Mouse (Mus musculus): ENCODE measurements around the gene Ppp1r9a. TPM values are rescaled to one million over a fixed set of nuclear protein-coding genes. Genes with fewer than 3 reads are reported as not detected.
A peak's percentile ranks its signal among the peaks of the same experiment; 100 is the strongest.

Ppp1r9a gene
- total RNA-seq, 2 experiments from 2014 or later = 1.8 to 2.0 TPM

- TF ChIP-seq CTCF (IDR thresholded peaks at IDR 0.05) = no peak
- intact Hi-C loops (cut with DNase I) = no loop called here
- H3K27ac ChIP-seq = no peak overlapping the region
- DNase-seq = no peak
- H3K4me3 ChIP-seq = no peak overlapping the region
These were observed 70.1 kb downstream of the Ppp1r9a start for GRCm38 (mm10) chr6:4972808-4973207.

GRCm38 (mm10) chr6:4973337-4973736, 70.6 kb downstream of the Ppp1r9a start:
- Histone ChIP-seq H3K27ac (no peak overlapping the region), H3K4me3 (no peak overlapping the region)
- intact Hi-C loops (cut with DNase I) = no loop called here
- no peak for TF ChIP-seq CTCF (IDR thresholded peaks at IDR 0.05)
- DNase-seq = no peak

GRCm38 (mm10) chr6:4977515-4977914, 74.8 kb downstream of the Ppp1r9a start:
- no peak for TF ChIP-seq CTCF (IDR thresholded peaks at IDR 0.05)
- DNase-seq = no peak
- Histone ChIP-seq H3K27ac (no peak overlapping the region), H3K4me3 (no peak overlapping the region)
- intact Hi-C loops (cut with DNase I) = no loop called here

GRCm38 (mm10) chr6:4978249-4978648, 75.5 kb downstream of the Ppp1r9a start:
- H3K27ac ChIP-seq = no peak overlapping the region
- no peak overlapping the region for H3K4me3 ChIP-seq
- intact Hi-C loops (cut with DNase I) = no loop called here
- TF ChIP-seq CTCF (IDR thresholded peaks at IDR 0.05) = no peak
- DNase-seq = no peak

- DNase-seq = no peak
- Histone ChIP-seq H3K27ac (no peak overlapping the region), H3K4me3 (no peak overlapping the region)
- TF ChIP-seq CTCF (IDR thresholded peaks at IDR 0.05) = no peak
- intact Hi-C loops (cut with DNase I) = no loop called here
These were observed 76.2 kb downstream of the Ppp1r9a start for GRCm38 (mm10) chr6:4978897-4979296.

GRCm38 (mm10) chr6:4980113-4980512, 77.4 kb downstream of the Ppp1r9a start:
- intact Hi-C loops (cut with DNase I) = no loop called here
- TF ChIP-seq CTCF (IDR thresholded peaks at IDR 0.05) = no peak
- no peak for DNase-seq
- H3K4me3 ChIP-seq = no peak overlapping the region
- H3K27ac ChIP-seq = no peak overlapping the region

- Histone ChIP-seq H3K4me3 (no peak overlapping the region), H3K27ac (no peak overlapping the region)
- TF ChIP-seq CTCF (IDR thresholded peaks at IDR 0.05) = no peak; the same call in 1 of the 2 replicates
- no peak for DNase-seq
- intact Hi-C loops (cut with DNase I) = no loop called here
These were observed 80.0 kb downstream of the Ppp1r9a start for GRCm38 (mm10) chr6:4982686-4983162.

- no peak overlapping the region for H3K4me3 ChIP-seq
- TF ChIP-seq CTCF (IDR thresholded peaks at IDR 0.05) = no peak
- intact Hi-C loops (cut with DNase I) = no loop called here
- no peak overlapping the region for H3K27ac ChIP-seq
- no peak for DNase-seq
These were observed 83.0 kb downstream of the Ppp1r9a start for GRCm38 (mm10) chr6:4985668-4986067.

GRCm38 (mm10) chr6:4987084-4987483, 84.4 kb downstream of the Ppp1r9a start:
- no peak overlapping the region for H3K27ac ChIP-seq
- no peak for DNase-seq
- no peak overlapping the region for H3K4me3 ChIP-seq
- TF ChIP-seq CTCF (IDR thresholded peaks at IDR 0.05) = no peak
- intact Hi-C loops (cut with DNase I) = no loop called here

GRCm38 (mm10) chr6:4988688-4989087, 86.0 kb downstream of the Ppp1r9a start:
- Histone ChIP-seq H3K4me3 (no peak overlapping the region), H3K27ac (no peak overlapping the region)
- TF ChIP-seq CTCF (IDR thresholded peaks at IDR 0.05) = no peak
- intact Hi-C loops (cut with DNase I) = no loop called here
- no peak for DNase-seq

GRCm38 (mm10) chr6:4992308-4992707, 89.6 kb downstream of the Ppp1r9a start:
- H3K4me3 ChIP-seq = no peak overlapping the region
- intact Hi-C loops (cut with DNase I) = no loop called here
- H3K27ac ChIP-seq = no peak overlapping the region
- no peak for TF ChIP-seq CTCF (IDR thresholded peaks at IDR 0.05)
- DNase-seq = no peak

GRCm38 (mm10) chr6:4993600-4994160, 91.0 kb downstream of the Ppp1r9a start:
- Histone ChIP-seq H3K4me3 (peak overlapping the region; percentile 55), H3K27ac (peak overlapping the region; percentile 41)
- intact Hi-C loops (cut with DNase I) = no loop called here
- TF ChIP-seq CTCF (IDR thresholded peaks at IDR 0.05) = no peak
- no peak for DNase-seq

- Histone ChIP-seq H3K27ac (peak overlapping the region; percentile 41), H3K4me3 (peak overlapping the region; percentile 55)
- intact Hi-C loops (cut with DNase I) = no loop called here
These were observed 91.6 kb downstream of the Ppp1r9a start for GRCm38 (mm10) chr6:4994161-4994919.

GRCm38 (mm10) chr6:4997599-4997998, 94.9 kb downstream of the Ppp1r9a start:
- Histone ChIP-seq H3K27ac (no peak overlapping the region), H3K4me3 (no peak overlapping the region)
- no peak for DNase-seq
- no peak for TF ChIP-seq CTCF (IDR thresholded peaks at IDR 0.05)
- intact Hi-C loops (cut with DNase I) = no loop called here

More at GRCm38 (mm10) chr6:4994161-4994919, 91.6 kb downstream of the Ppp1r9a start:
- no peak for TF ChIP-seq CTCF (IDR thresholded peaks at IDR 0.05)
- no peak for DNase-seq
